Mouse (Mus musculus) midbrain, postnatal 0 days (tissue): ENCODE results near the gene Ntm. TPM values are rescaled to one million over a fixed set of nuclear protein-coding genes. Genes with fewer than 3 reads are reported as not detected.

Source experiments
- ATAC-seq: fragments of 200-750 bp; cut with Nextera tagmentation; 2 replicates; pipeline ENCODE4 v1.8.0; 2017; ENCODE audit warnings: moderate number of reproducible peaks, mild to moderate bottlenecking, moderate TSS enrichment, moderate library complexity; ENCODE audit not compliant: low FRiP score
- DNase-seq: peaks from one replicate; pipeline ENCODE4 v3.0.0-alpha.2; 2015; ENCODE audit warnings: low spot score
- H3K27ac ChIP-seq: fragments of 300-500 bp; sonication (generic); 2 replicates; pipeline ENCODE4 v1.5.1; 2014; ENCODE audit warnings: low read depth, mild to moderate bottlenecking, low read length, mixed read lengths
- H3K27me3 ChIP-seq: fragments of 300-500 bp; sonication (generic); 2 replicates; pipeline ENCODE4 v1.6.1; 2014; ENCODE audit warnings: low read length, control low read depth, mixed read lengths; ENCODE audit not compliant: insufficient read depth
- H3K36me3 ChIP-seq: fragments of 300-500 bp; sonication (generic); 2 replicates; pipeline ENCODE4 v1.6.1; 2014; ENCODE audit warnings: low read length, control low read depth, mixed read lengths; ENCODE audit not compliant: insufficient read depth
- H3K4me1 ChIP-seq: fragments of 300-500 bp; sonication (generic); 2 replicates; pipeline ENCODE4 v1.6.1; 2014; ENCODE audit warnings: mild to moderate bottlenecking, control low read depth, antibody characterized with exemption, low read length, mixed read lengths; ENCODE audit not compliant: insufficient read depth
- H3K4me2 ChIP-seq: fragments of 300-500 bp; sonication (generic); 2 replicates; pipeline ENCODE4 v1.6.1; 2014; ENCODE audit warnings: low read depth, mild to moderate bottlenecking, low read length, mixed read lengths; ENCODE audit not compliant: poor library complexity, severe bottlenecking
- H3K4me3 ChIP-seq: fragments of 300-500 bp; sonication (generic); 2 replicates; pipeline ENCODE4 v1.5.1; 2014; ENCODE audit warnings: low read depth, mild to moderate bottlenecking, low read length, moderate library complexity
- H3K9ac ChIP-seq: fragments of 300-500 bp; sonication (generic); replicated peaks from 2 replicates; pipeline ENCODE4 v1.6.1; 2014; ENCODE audit warnings: mild to moderate bottlenecking, low read length, moderate library complexity, mixed read lengths; ENCODE audit not compliant: poor library complexity, severe bottlenecking
- H3K9me3 ChIP-seq: fragments of 300-500 bp; sonication (generic); 2 replicates; pipeline ENCODE4 v1.6.1; 2016; ENCODE audit warnings: low read length, control low read depth
- CTCF ChIP-seq: IDR thresholded peaks from 2 replicates; pipeline ENCODE4 v1.5.1; 2016; ENCODE audit warnings: antibody characterized with exemption, mild to moderate bottlenecking
- WGBS: fragments of 180-500 bp; shearing (Covaris S2); extraction: QIAGEN DNeasy Blood & Tissue Kit; methylation state at CpG from one replicate; pipeline ENCODE4 v1.1.7; 2014; 5-methylcytosine and 5-hydroxymethylcytosine counted together
- polyA plus RNA-seq: library from polyadenylated mRNA; unstranded; fragments of >200 nt; fragmentation: Nextera tagmentation; extraction: Ambion mirVana; gene quantifications from 2 replicates; pipeline ENCODE4 v1.2.1, GENCODE M21; 2015
- total RNA-seq: library from RNA; depleted of rRNA; stranded (reverse); fragments of >200 nt; gene quantifications from 2 replicates; pipeline ENCODE4 v1.2.3, GENCODE M21; 2014

Ntm gene
- total and polyA plus RNA-seq, 2 experiments from 2014 or later = 244 to 322 TPM

DNA sequence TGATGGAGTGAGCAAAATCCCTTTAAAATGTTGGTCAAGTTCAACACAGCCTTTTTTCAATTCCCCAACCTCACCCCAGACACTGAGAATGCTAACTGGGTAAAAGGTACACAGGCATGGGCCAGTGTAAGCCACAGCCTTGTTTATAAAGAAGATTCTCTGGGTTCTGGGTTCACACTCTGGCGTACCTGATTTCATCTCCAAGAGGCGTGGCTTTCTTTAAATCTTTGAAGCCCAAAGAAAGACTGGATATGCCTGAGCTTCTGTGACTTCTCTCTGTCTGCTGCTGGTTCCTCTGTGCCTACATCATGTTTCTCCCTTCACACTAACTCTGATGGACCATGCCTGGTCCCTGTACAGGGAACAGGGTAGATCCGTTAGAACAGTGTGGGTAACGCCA, 549.8 kb downstream of the Ntm start:
- 71% methylated on average over 4 of the region's 4 CpGs for WGBS
- DNase-seq (no peak), ATAC-seq (no peak)
- no peaks in the 10 kb centered on the region for H3K9me3 ChIP-seq
- H3K4me2 ChIP-seq = peak overlapping the region; percentile 83
- TF ChIP-seq CTCF = no peak
- peak overlapping the region; percentile 69 for H3K4me3 ChIP-seq
- 0 out of 2 replicates have a peak overlapping the region, but pooled peaks have one; percentile 65 for H3K9ac ChIP-seq
- no peaks in the 10 kb centered on the region; the same call in 1 of the 2 replicates for H3K4me1 ChIP-seq
- no peaks in the 10 kb centered on the region for H3K36me3 ChIP-seq
- no peaks in the 10 kb centered on the region for H3K27me3 ChIP-seq
- 0 out of 2 replicates have a peak overlapping the region, but pooled peaks have one; percentile 84 for H3K27ac ChIP-seq

- ATAC-seq (peak; percentile 74), DNase-seq (peak; percentile 67)
- peak overlapping the region; percentile 83 for H3K4me2 ChIP-seq
- H3K4me1 ChIP-seq = no peaks in the 10 kb centered on the region; the same call in 1 of the 2 replicates
- WGBS = under 1% methylated on average over 51 of the region's 61 CpGs
- H3K36me3 ChIP-seq = no peaks in the 10 kb centered on the region
- H3K4me3 ChIP-seq = peak overlapping the region; percentile 69
- H3K9me3 ChIP-seq = no peaks in the 10 kb centered on the region
- peak overlapping the region; percentile 65 for H3K9ac ChIP-seq
- no peaks in the 10 kb centered on the region for H3K27me3 ChIP-seq
- H3K27ac ChIP-seq = peak overlapping the region; percentile 84
- no peak for TF ChIP-seq CTCF
These were observed 550.7 kb downstream of the Ntm start for GRCm38 (mm10) chr9:29412181-29412771.

DNA sequence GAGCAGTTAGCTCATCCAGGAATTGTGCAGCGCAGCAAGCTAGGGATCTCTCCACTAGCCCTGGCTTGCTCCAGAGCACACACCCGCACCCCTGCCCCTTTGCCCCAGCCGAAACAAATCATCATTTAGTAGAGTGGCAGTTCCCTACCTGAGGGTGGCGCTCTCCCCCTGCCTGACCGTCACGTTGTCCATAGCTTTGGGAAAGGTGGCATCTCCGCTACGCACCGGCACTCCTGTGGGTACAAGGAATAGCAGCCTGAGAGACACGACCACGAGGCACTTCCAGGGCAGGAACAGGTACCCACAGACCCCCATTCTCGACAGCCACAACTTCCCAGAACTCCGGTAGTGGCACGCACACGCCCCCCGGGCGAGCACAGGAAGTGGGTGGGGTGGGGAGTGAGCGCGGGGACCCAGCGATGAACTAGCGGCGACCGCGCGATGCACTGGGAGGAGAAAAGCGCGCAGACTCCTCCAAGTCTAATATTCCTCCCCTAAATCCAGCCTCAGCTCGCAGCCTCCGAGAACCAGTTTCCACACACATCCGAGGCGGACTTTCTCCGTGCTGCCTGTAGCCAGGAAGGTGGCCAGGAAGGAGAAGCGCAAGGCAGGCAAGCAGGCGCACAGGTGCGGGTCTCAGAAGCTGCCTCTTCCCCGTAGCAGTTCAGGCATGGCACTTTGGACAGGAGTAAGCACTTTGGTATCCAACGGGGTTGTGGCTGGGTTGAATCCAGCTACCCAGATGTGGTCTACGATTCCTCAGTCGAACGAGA, 551.3 kb downstream of the Ntm start:
- ATAC-seq (peak; percentile 42), DNase-seq (peak; percentile 71)
- no peaks in the 10 kb centered on the region; the same call in 1 of the 2 replicates for H3K4me1 ChIP-seq
- H3K9me3 ChIP-seq = no peaks in the 10 kb centered on the region
- peak overlapping the region; percentile 84 for H3K27ac ChIP-seq
- WGBS = under 1% methylated on average over 37 of the region's 40 CpGs
- H3K27me3 ChIP-seq = no peaks in the 10 kb centered on the region
- peak; percentile 81 for TF ChIP-seq CTCF
- peak overlapping the region; percentile 83 for H3K4me2 ChIP-seq
- no peaks in the 10 kb centered on the region for H3K36me3 ChIP-seq
- peak overlapping the region; percentile 69 for H3K4me3 ChIP-seq
- peak overlapping the region; percentile 65 for H3K9ac ChIP-seq

DNA sequence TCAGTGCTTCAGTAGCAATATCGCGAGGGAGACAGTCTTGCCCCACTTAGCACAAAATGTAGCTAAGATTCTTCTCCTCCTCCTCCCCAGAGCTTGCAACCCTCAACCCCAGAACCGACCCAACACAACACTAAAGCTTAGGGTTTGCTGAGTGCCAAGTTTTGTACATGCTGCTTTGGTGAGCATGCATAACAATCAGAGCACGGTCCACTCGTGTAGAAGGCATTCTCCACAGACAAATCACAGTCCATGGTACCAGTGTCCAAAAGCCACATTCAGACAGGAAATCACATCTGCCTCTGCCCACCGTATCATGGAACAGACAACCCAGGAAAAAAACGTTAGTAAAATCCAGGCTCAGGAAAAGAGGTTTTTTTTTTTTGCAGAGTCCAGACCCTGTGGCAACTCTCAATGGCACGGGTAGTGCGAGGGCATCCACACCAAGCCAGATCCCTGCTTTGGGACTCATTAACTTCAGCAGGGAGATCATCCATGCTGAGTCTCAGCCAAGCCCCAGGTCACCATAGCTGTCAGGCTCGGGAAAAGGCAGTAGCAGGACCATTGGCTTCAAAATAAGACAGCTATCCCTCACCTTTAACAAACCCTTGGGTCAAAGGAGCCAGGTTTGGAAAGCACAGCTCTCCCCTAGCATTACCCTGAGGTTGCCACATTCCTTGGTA, 552.1 kb downstream of the Ntm start:
- Histone ChIP-seq H3K9me3 (no peaks in the 10 kb centered on the region), H3K4me1 (no peaks in the 10 kb centered on the region; the same call in 1 of the 2 replicates), H3K9ac (peak overlapping the region; percentile 65), H3K4me3 (peak overlapping the region; percentile 69), H3K27ac (peak overlapping the region; percentile 64), H3K4me2 (peak overlapping the region; percentile 83), H3K27me3 (no peaks in the 10 kb centered on the region), H3K36me3 (no peaks in the 10 kb centered on the region)
- no peak for TF ChIP-seq CTCF
- DNase-seq = no peak
- no peak for ATAC-seq
- 35% methylated on average over 10 of the region's 10 CpGs for WGBS

GRCm38 (mm10) chr9:29410284-29410683, 552.7 kb downstream of the Ntm start:
- DNase-seq = no peak
- Histone ChIP-seq H3K4me3 (peak overlapping the region; percentile 69), H3K4me2 (peak overlapping the region; percentile 83), H3K9me3 (no peaks in the 10 kb centered on the region), H3K27me3 (no peaks in the 10 kb centered on the region), H3K27ac (no peak overlapping the region), H3K4me1 (no peaks in the 10 kb centered on the region), H3K9ac (no peak overlapping the region), H3K36me3 (no peaks in the 10 kb centered on the region)
- TF ChIP-seq CTCF = no peak
- ATAC-seq = no peak
- WGBS = 66% methylated on average over 6 of the region's 6 CpGs
